Mouse (Mus musculus) neural tube, embryonic 14.5 days (tissue): ENCODE data around the gene Dusp18. TPM values are rescaled to one million over a fixed set of nuclear protein-coding genes. Genes with fewer than 3 reads are reported as not detected.

Source experiments
- ATAC-seq: fragments of 200-750 bp; cut with Nextera tagmentation; 2 replicates; pipeline ENCODE4 v1.8.0; 2017; ENCODE audit warnings: low read depth, mild to moderate bottlenecking, moderate TSS enrichment, moderate library complexity
- H3K27ac ChIP-seq: fragments of 300-500 bp; sonication (generic); 2 replicates; pipeline ENCODE4 v1.5.1; 2014; ENCODE audit warnings: low read depth, mild to moderate bottlenecking, control low read depth, low read length, moderate library complexity, mixed read lengths
- H3K27me3 ChIP-seq: fragments of 300-500 bp; sonication (generic); 2 replicates; pipeline ENCODE4 v1.6.1; 2014; ENCODE audit warnings: low read length; ENCODE audit not compliant: control insufficient read depth, insufficient read depth
- H3K36me3 ChIP-seq: fragments of 300-500 bp; sonication (generic); 2 replicates; pipeline ENCODE4 v1.6.1; 2014; ENCODE audit warnings: low read length, mixed read lengths; ENCODE audit not compliant: control insufficient read depth, insufficient read depth
- H3K4me1 ChIP-seq: fragments of 300-500 bp; sonication (generic); 2 replicates; pipeline ENCODE4 v1.6.1; 2014; ENCODE audit warnings: low read length; ENCODE audit not compliant: control insufficient read depth, insufficient read depth
- H3K4me2 ChIP-seq: fragments of 300-500 bp; sonication (generic); 2 replicates; pipeline ENCODE4 v1.6.1; 2014; ENCODE audit warnings: mild to moderate bottlenecking, low read depth, low read length, control low read depth
- H3K4me3 ChIP-seq: fragments of 300-500 bp; sonication (generic); 2 replicates; pipeline ENCODE4 v1.5.1; 2014; ENCODE audit warnings: low read depth, low read length, control low read depth, mixed read lengths
- H3K9ac ChIP-seq: fragments of 300-500 bp; sonication (generic); replicated peaks from 2 replicates; pipeline ENCODE4 v1.6.1; 2014; ENCODE audit warnings: low read depth, mild to moderate bottlenecking, control low read depth, low read length, mixed read lengths
- H3K9me3 ChIP-seq: fragments of 300-500 bp; sonication (generic); 2 replicates; pipeline ENCODE4 v1.6.1; 2016; ENCODE audit warnings: low read length; ENCODE audit not compliant: control insufficient read depth
- whole genome bisulfite sequencing: fragments of 180-500 bp; shearing (Covaris S2); extraction: QIAGEN DNeasy Blood & Tissue Kit; methylation state at CpG from one replicate; pipeline ENCODE4 v1.1.7; 2014; 5-methylcytosine and 5-hydroxymethylcytosine counted together
- polyA plus RNA-seq: library from polyadenylated mRNA; unstranded; fragments of >200 nt; fragmentation: Nextera tagmentation; extraction: Ambion mirVana; gene quantifications from 2 replicates; pipeline ENCODE4 v1.2.1, GENCODE M21; 2014

Dusp18 gene
- polyA plus RNA-seq = 23.7 and 27.8 TPM in 2 replicates

DNA sequence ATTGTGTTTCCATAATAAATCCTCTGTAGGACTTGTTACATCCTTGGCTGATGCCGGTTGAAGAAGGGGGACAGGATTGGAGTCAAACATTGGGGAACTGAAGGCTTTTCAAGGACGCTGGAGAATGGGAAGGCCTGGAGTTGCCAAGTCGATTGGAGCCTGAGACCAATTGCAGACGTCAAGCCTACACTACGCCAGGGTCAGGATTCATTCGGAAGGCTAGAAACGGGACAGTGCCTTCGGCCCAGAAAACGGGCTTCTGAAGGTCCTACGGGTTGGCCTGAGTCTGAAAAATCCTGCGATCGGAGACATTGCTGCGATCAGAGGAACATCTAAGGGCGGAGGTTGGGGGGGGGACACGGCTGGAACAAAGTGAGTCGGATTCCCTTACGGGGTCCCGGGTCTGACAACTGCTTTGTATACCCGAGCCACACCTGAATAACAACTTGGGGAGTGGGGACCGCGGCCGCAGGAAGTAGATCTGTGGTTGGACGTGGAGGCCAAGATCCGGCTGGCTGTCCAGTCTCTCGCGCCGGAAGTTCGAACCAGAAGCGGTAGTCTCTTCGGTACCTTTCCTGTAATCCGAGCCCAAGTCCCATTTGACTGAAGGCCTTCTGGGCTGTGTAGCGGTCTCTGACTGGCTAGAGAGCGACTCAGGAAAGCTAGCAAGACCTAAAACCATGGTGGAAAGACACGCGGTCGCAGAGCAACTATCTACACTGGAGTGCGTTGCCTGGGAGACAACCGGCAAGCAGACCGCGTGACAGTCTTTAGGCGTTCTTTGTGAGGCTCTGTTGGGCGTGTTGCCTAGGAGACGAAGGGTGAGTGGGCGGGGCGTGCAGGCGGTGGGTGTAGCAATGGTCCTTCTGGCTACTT lies at the start of gene Dusp18, which contains the start of gene 4921536K21Rik:
TSS of gene Dusp18 (plus strand) at position 835 of the 876 bp plus-strand sequence.
TSS of gene 4921536K21Rik (minus strand) at position 693 of the 876 bp plus-strand sequence.
- peak within 1 kb of the TSS; percentile 36 for H3K27ac ChIP-seq
- 1% methylated on average over 46 of the region's 46 CpGs for WGBS
- H3K36me3 ChIP-seq = peaks cover 2% of the 10 kb centered on the region; the same call in 1 of the 2 replicates
- H3K27me3 ChIP-seq = no peaks in the 10 kb centered on the region
- ATAC-seq = peak; percentile 98
- H3K4me2 ChIP-seq = peak within 1 kb of the TSS; percentile 80
- peak within 1 kb of the TSS; percentile 53 for H3K4me3 ChIP-seq
- no peaks in the 10 kb centered on the region for H3K9me3 ChIP-seq
- 0 out of 2 replicates have a peak, but pooled peaks cover 2% of the 10 kb centered on the region for H3K4me1 ChIP-seq
- peak within 1 kb of the TSS; percentile 67 for H3K9ac ChIP-seq

GRCm38 (mm10) chr11:3846351-3846750 lies 48.7 kb upstream of the Dusp18 start:
- no peak overlapping the region for H3K4me2 ChIP-seq
- H3K4me1 ChIP-seq = no peaks in the 10 kb centered on the region
- H3K9me3 ChIP-seq = no peaks in the 10 kb centered on the region
- H3K27me3 ChIP-seq = no peaks in the 10 kb centered on the region
- WGBS = 52% methylated on average over 2 of the region's 2 CpGs
- no peak overlapping the region for H3K4me3 ChIP-seq
- H3K27ac ChIP-seq = no peak overlapping the region
- no peaks in the 10 kb centered on the region for H3K36me3 ChIP-seq
- ATAC-seq = no peak
- no peak overlapping the region for H3K9ac ChIP-seq

DNA sequence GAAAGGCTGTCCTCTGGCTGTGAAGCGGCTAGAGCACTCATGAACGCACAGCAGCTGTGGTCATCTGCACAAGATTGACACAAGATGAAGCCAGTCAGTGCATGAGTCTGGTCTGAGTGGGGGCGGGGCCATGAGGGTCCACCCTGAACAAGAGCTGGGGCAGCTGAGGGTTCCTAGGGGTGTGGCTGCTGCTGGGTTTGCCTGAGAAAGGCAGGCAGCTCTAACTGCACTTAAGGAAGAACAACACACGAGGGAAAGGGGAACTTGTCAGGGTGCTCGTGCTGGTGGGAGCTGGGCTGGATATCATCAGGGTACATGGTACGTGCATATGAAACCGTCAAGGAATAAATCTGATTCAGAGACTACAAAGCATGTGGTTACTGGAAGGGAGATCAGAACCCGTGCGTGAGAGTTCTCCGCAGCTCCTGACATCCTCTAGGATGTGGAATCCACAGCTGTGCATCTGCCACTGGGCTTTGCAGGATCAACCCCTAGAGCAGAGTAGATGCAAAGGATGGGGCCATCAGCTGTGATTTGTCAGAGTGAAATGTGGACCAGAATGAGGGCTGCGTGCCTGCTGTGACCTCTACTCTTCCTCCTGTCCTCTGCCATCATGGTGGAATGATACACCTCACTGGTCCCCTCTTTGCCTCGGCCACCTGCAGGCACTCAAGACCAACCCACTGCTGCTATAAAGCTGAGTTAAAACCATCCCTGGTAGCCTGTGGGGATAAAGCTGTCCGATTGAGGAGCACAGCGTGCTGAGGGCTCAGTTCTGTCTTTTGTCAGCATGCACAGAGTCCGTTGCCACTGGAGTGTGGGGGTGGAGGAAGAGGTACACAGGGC lies 45.3 kb upstream of the Dusp18 start:
- Histone ChIP-seq H3K4me1 (0 out of 2 replicates have a peak, but pooled peaks cover 4% of the 10 kb centered on the region), H3K9ac (no peak overlapping the region), H3K36me3 (no peaks in the 10 kb centered on the region), H3K27ac (no peak overlapping the region), H3K4me3 (no peak overlapping the region), H3K4me2 (no peak overlapping the region), H3K27me3 (no peaks in the 10 kb centered on the region), H3K9me3 (no peaks in the 10 kb centered on the region)
- 86% methylated on average over 15 of the region's 15 CpGs for WGBS
- no peak for ATAC-seq

GRCm38 (mm10) chr11:3850315-3850614 lies 44.8 kb upstream of the Dusp18 start:
- no peak overlapping the region for H3K9ac ChIP-seq
- H3K9me3 ChIP-seq = no peaks in the 10 kb centered on the region
- no peak for ATAC-seq
- no peaks in the 10 kb centered on the region for H3K36me3 ChIP-seq
- no peak overlapping the region for H3K4me2 ChIP-seq
- 75% methylated on average over 2 of the region's 2 CpGs for WGBS
- no peak overlapping the region for H3K4me3 ChIP-seq
- no peak overlapping the region for H3K27ac ChIP-seq
- H3K27me3 ChIP-seq = no peaks in the 10 kb centered on the region
- H3K4me1 ChIP-seq = 0 out of 2 replicates have a peak, but pooled peaks cover 4% of the 10 kb centered on the region

DNA sequence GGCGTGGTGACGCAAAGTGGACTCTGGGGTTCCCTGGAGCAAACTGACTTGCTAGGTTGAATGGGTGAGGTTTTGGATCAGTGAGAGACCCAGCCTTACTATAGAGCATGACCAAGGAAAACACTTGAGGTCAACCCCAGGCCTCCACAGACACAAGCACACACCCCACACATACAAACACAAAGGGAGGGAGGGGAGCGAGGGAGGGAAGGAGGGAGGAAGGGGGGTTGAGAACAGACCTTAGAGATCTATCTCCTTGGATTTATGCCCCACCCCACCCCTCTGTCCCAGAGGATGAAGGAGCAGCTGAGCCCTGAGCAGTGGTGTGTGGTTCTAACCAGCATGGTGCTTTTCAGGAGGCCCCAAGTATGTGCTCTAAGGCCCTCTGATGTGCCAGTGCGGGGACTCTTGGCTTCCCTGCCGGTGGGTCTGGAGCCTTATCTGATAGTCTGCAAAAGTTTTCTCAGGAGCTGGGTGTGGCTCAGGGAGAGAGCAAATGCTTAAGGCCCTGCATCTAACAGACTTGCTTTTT lies 44.2 kb upstream of the Dusp18 start:
- H3K27me3 ChIP-seq = no peaks in the 10 kb centered on the region
- WGBS = 73% methylated on average over 5 of the region's 5 CpGs
- no peaks in the 10 kb centered on the region for H3K9me3 ChIP-seq
- ATAC-seq = no peak
- no peaks in the 10 kb centered on the region for H3K36me3 ChIP-seq
- H3K9ac ChIP-seq = no peak overlapping the region
- 0 out of 2 replicates have a peak, but pooled peaks cover 4% of the 10 kb centered on the region for H3K4me1 ChIP-seq
- H3K4me3 ChIP-seq = no peak overlapping the region
- H3K4me2 ChIP-seq = no peak overlapping the region
- H3K27ac ChIP-seq = no peak overlapping the region

DNA sequence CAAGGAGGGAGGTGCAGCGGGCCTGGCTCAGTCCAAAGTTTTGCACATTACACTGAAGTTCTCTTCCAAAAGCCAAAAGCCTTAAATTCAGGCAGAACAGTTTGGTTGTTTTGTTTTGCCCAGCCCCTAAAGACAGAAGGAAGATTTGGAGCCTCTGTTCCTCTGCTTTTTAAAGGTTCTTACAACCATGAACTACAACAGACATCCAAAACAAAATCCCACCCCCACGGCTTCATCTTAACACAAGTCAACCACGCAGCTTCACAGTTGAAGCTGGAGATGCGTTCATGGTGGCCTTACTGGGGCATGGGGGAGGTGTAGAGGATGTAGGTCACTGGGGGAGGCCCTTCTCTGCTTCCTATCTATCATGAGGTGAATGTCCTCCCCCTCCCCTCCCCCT lies 43.2 kb upstream of the Dusp18 start:
- 0 out of 2 replicates have a peak, but pooled peaks cover 4% of the 10 kb centered on the region for H3K4me1 ChIP-seq
- H3K27ac ChIP-seq = no peak overlapping the region
- H3K4me3 ChIP-seq = no peak overlapping the region
- no peak for ATAC-seq
- no peak overlapping the region for H3K9ac ChIP-seq
- no peaks in the 10 kb centered on the region for H3K9me3 ChIP-seq
- no peaks in the 10 kb centered on the region for H3K27me3 ChIP-seq
- H3K4me2 ChIP-seq = no peak overlapping the region
- 82% methylated on average over 4 of the region's 4 CpGs for WGBS
- no peaks in the 10 kb centered on the region for H3K36me3 ChIP-seq

GRCm38 (mm10) chr11:3853031-3853430 lies 42.0 kb upstream of the Dusp18 start:
- 92% methylated on average over 10 of the region's 10 CpGs for WGBS
- H3K27me3 ChIP-seq = no peaks in the 10 kb centered on the region
- no peak overlapping the region for H3K9ac ChIP-seq
- H3K36me3 ChIP-seq = no peaks in the 10 kb centered on the region
- no peaks in the 10 kb centered on the region for H3K9me3 ChIP-seq
- peak overlapping the region; percentile 58; the same call in 1 of the 2 replicates for H3K27ac ChIP-seq
- no peak for ATAC-seq
- 0 out of 2 replicates have a peak, but pooled peaks cover 4% of the 10 kb centered on the region for H3K4me1 ChIP-seq
- H3K4me2 ChIP-seq = no peak overlapping the region
- H3K4me3 ChIP-seq = no peak overlapping the region

DNA sequence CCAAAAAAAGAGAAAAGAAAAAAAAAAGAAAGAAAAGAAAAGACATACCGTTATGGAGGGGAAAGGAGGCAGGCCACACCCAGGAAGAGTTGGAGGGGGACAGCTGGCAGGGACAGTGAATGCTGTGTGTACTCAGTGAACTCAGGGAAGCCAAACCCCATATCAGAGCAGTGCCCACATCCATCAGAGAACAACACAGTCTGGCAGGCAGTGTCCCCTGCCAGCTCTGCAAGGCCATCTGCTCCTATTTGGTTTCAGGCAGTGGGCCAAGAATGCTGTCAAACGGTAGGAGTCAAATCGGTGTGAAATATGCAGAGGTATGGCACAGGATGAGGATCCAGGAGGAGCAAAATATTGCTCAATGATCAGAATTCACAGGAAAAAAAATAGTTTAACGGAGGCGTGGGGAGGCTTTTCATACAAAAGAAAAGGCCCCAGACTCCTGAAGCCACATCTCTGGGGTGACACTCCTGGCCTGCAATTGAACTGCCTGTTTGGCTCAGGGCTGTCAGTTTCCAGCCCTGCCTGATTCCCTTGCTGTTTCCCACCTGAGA lies 41.5 kb upstream of the Dusp18 start:
- peak; percentile 93 for ATAC-seq
- Histone ChIP-seq H3K4me1 (0 out of 2 replicates have a peak, but pooled peaks cover 4% of the 10 kb centered on the region), H3K4me3 (no peak overlapping the region), H3K36me3 (no peaks in the 10 kb centered on the region), H3K9me3 (no peaks in the 10 kb centered on the region), H3K4me2 (no peak overlapping the region), H3K27ac (peak overlapping the region; percentile 58), H3K9ac (no peak overlapping the region), H3K27me3 (no peaks in the 10 kb centered on the region)
- 52% methylated on average over 5 of the region's 5 CpGs for WGBS
